Mouse (Mus musculus): Measurements from ENCODE around the gene Rnf17.

- no peak for TF ChIP-seq CTCF (IDR thresholded peaks at IDR 0.05; ENCODE audit: borderline replicate concordance, insufficient read depth, low read depth, low read length)
- TF ChIP-seq POLR2A (IDR thresholded peaks at IDR 0.05; ENCODE audit: borderline replicate concordance, insufficient read depth, low read length), result no peak
These were observed 23.0 kb upstream of the Rnf17 start for GRCm38 (mm10) chr14:56379336-56379735.
